Mouse (Mus musculus) layer of hippocampus, adult 8-10 months (tissue): ENCODE measurements around the gene Olfr839-ps1. TPM values are rescaled to one million over a fixed set of nuclear protein-coding genes. Genes with fewer than 3 reads are reported as not detected.

Experiments
- DNase-seq, 2 experiments: peaks; one replicate each; pipeline ENCODE4 v3.0.0; 2022; ENCODE audit warnings: low spot score in 2 of 2
- total RNA-seq, 4 experiments: library from RNA; stranded (reverse); gene quantifications; 2 replicates each; pipeline ENCODE4 v1.2.4; 2022

Gene Olfr839-ps1
- under 1 TPM in 2 of 4 experiments, not detected in 2; 0.09 to 0.10 TPM for total RNA-seq

DNA sequence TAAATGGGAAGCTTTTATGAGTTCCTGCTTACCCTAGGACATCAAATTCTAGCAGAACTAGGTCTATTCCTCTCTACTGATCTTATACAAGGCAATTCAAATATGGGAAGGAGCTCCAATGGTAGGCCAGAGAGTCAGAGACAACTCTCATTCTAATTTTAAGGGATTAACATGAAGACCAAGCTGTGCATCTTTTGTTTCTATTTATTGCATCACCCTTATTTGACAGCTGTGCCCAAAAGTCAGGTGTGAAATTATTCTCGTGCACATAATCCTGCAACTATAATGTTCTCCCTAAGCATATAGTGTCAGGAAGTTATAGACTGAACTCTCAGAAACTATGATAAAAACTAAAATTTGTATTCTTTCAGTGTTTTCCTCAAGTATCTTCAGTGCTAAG is at the start of gene Olfr839-ps1:
Olfr839-ps1 (minus strand) TSS at position 101 of the 400 bp plus-strand sequence.
- DNase-seq, result no peak

DNA sequence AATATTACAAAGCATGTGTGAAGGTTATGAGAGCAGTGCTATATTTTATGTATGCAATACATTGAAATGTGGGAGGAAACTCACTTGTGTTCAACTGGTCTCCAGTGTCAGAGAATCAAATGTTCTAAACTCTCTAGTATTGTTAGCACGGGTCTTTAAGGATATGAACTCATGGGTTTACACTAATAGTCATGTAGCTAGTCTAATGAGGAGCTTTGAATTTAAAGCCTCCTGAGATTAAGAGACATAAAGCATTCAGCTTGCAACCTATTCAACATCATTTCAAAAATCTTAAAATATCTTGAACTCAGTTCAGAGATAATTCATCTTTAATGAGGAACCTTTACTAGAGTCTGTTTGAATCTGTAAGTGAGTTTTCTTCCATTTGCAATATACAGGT is 41.1 kb downstream of the Olfr839-ps1 start, which contains the start of gene Olfr837:
Olfr837 (plus strand) TSS at position 301 of the 400 bp plus-strand sequence.
- DNase-seq, result no peak

DNA sequence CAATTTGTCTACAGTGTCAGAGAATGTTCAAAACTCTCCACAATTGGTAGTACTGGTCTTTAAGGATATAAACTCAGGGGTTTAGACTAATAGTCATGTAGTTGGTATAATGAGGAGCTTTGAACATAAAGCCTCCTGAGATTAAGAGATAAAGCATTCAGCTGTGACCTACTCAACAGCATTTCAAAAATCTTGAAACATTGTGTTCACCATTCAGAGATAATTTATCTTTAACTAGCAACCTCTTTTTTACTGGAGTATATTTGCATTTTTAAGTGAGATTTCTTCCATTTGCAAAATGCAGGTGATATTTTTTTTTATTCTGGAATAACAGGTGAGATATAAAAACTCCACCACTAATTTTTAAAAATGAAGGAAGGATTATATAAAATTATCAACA is 57.0 kb downstream of the Olfr839-ps1 start, which contains the start of gene Olfr836:
Olfr836 (plus strand) TSS at position 301 of the 400 bp plus-strand sequence.
- no peak for DNase-seq

Other genes with a start within 250 kb of the Olfr839-ps1 start
- not detected for gene Olfr832, start 240.2 kb downstream of the Olfr839-ps1 start, total RNA-seq
- not detected for gene Olfr834, start 189.3 kb downstream of the Olfr839-ps1 start, total RNA-seq
- not detected for gene Olfr835, start 144.6 kb downstream of the Olfr839-ps1 start, total RNA-seq
- not detected for gene Olfr836, start 56.9 kb downstream of the Olfr839-ps1 start, total RNA-seq
- not detected for gene Olfr837, start 41.0 kb downstream of the Olfr839-ps1 start, total RNA-seq
- gene Olfr843, start 74.7 kb upstream of the Olfr839-ps1 start, total RNA-seq, result not detected
- gene Olfr844, start 139.0 kb upstream of the Olfr839-ps1 start, total RNA-seq, result not detected
- gene Olfr845, start 159.1 kb upstream of the Olfr839-ps1 start, total RNA-seq, result not detected
- gene Olfr846, start 186.7 kb upstream of the Olfr839-ps1 start, total RNA-seq, result not detected
- gene Olfr847, start 201.4 kb upstream of the Olfr839-ps1 start, total RNA-seq, result not detected